Mouse (Mus musculus): ENCODE measurements around the gene Zmynd15.

DNA sequence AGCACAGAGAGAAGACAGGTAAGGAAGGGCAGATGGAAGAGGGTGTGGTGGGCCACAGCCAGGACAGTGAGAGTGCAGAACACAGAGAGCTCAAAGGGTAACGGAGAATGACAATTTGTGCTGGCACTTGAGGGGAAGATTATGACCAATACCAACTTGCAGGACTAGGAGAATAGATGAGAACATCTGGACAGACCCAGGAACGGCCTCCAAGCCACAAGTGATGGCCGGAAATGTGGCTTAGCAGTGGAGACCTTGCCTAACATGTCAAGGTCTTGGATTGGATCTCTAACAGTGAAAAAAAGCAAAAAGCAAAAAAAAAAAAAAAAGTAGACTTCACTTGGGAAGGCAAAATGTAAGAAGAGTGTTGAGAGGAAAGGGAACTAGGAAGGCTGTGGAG lies 10.5 kb downstream of the Zmynd15 start:
- TF ChIP-seq CTCF (IDR thresholded peaks at IDR 0.05) = no peak
- no peak for TF ChIP-seq POLR2A (IDR thresholded peaks at IDR 0.05; ENCODE audit: insufficient read depth, low read depth, low read length)
